Mouse (Mus musculus) midbrain, postnatal 0 days (tissue): ENCODE measurements around the gene Ano8. TPM values are rescaled to one million over a fixed set of nuclear protein-coding genes. Genes with fewer than 3 reads are reported as not detected.
A peak's percentile ranks its signal among the peaks of the same experiment; 100 is the strongest.

Experiments
- ATAC-seq: fragments of 200-750 bp; cut with Nextera tagmentation; 2 replicates; pipeline ENCODE4 v1.8.0; 2017; ENCODE audit warnings: moderate number of reproducible peaks, mild to moderate bottlenecking, moderate TSS enrichment, moderate library complexity; ENCODE audit not compliant: low FRiP score
- DNase-seq: peaks from one replicate; pipeline ENCODE4 v3.0.0-alpha.2; 2015; ENCODE audit warnings: low spot score
- H3K27ac ChIP-seq: fragments of 300-500 bp; sonication (generic); 2 replicates; pipeline ENCODE4 v1.5.1; 2014; ENCODE audit warnings: low read depth, mild to moderate bottlenecking, low read length, mixed read lengths
- H3K27me3 ChIP-seq: fragments of 300-500 bp; sonication (generic); 2 replicates; pipeline ENCODE4 v1.6.1; 2014; ENCODE audit warnings: low read length, control low read depth, mixed read lengths; ENCODE audit not compliant: insufficient read depth
- H3K36me3 ChIP-seq: fragments of 300-500 bp; sonication (generic); 2 replicates; pipeline ENCODE4 v1.6.1; 2014; ENCODE audit warnings: low read length, control low read depth, mixed read lengths; ENCODE audit not compliant: insufficient read depth
- H3K4me1 ChIP-seq: fragments of 300-500 bp; sonication (generic); 2 replicates; pipeline ENCODE4 v1.6.1; 2014; ENCODE audit warnings: mild to moderate bottlenecking, control low read depth, antibody characterized with exemption, low read length, mixed read lengths; ENCODE audit not compliant: insufficient read depth
- H3K4me2 ChIP-seq: fragments of 300-500 bp; sonication (generic); 2 replicates; pipeline ENCODE4 v1.6.1; 2014; ENCODE audit warnings: low read depth, mild to moderate bottlenecking, low read length, mixed read lengths; ENCODE audit not compliant: poor library complexity, severe bottlenecking
- H3K4me3 ChIP-seq: fragments of 300-500 bp; sonication (generic); 2 replicates; pipeline ENCODE4 v1.5.1; 2014; ENCODE audit warnings: low read depth, mild to moderate bottlenecking, low read length, moderate library complexity
- H3K9ac ChIP-seq: fragments of 300-500 bp; sonication (generic); replicated peaks from 2 replicates; pipeline ENCODE4 v1.6.1; 2014; ENCODE audit warnings: mild to moderate bottlenecking, low read length, moderate library complexity, mixed read lengths; ENCODE audit not compliant: poor library complexity, severe bottlenecking
- H3K9me3 ChIP-seq: fragments of 300-500 bp; sonication (generic); 2 replicates; pipeline ENCODE4 v1.6.1; 2016; ENCODE audit warnings: low read length, control low read depth
- CTCF ChIP-seq: IDR thresholded peaks from 2 replicates; pipeline ENCODE4 v1.5.1; 2016; ENCODE audit warnings: antibody characterized with exemption, mild to moderate bottlenecking
- WGBS: fragments of 180-500 bp; shearing (Covaris S2); extraction: QIAGEN DNeasy Blood & Tissue Kit; methylation state at CpG from one replicate; pipeline ENCODE4 v1.1.7; 2014; 5-methylcytosine and 5-hydroxymethylcytosine counted together
- polyA plus RNA-seq: library from polyadenylated mRNA; unstranded; fragments of >200 nt; fragmentation: Nextera tagmentation; extraction: Ambion mirVana; gene quantifications from 2 replicates; pipeline ENCODE4 v1.2.1, GENCODE M21; 2015
- total RNA-seq: library from RNA; depleted of rRNA; stranded (reverse); fragments of >200 nt; gene quantifications from 2 replicates; pipeline ENCODE4 v1.2.3, GENCODE M21; 2014

Gene Ano8
- total and polyA plus RNA-seq, 2 experiments from 2014 or later, result 5.6 to 82.2 TPM

DNA sequence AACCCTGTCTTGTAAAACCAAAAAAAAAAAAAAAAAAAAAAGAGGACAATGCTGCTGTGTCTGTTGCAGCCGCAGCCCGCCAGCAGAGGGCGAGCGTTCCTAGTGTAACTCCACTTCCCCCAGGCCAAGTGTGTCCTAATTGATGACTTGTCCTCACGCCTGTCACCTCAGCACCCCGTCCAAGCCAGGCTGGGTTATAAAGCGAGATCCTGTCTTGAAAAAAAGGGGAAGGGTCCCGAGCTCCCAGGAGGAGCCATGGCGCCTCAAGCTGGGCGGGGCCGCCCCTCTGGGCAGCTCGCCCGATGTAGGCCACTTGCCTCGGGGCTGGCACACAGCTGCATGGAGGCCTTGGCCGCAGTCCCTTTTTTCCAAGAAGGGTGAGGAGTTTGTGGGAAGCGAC lies 9.3 kb upstream of the Ano8 start:
- Histone ChIP-seq H3K4me1 (no peaks in the 10 kb centered on the region), H3K36me3 (peaks cover 20% of the 10 kb centered on the region), H3K9ac (no peak overlapping the region), H3K27ac (no peak overlapping the region), H3K9me3 (no peaks in the 10 kb centered on the region), H3K4me2 (no peak overlapping the region), H3K4me3 (no peak overlapping the region), H3K27me3 (no peaks in the 10 kb centered on the region)
- peak; percentile 91 for DNase-seq
- peak; percentile 52; the same call in 1 of the 2 replicates for ATAC-seq
- 24% methylated on average over 16 of the region's 16 CpGs for WGBS
- TF ChIP-seq CTCF, result peak; percentile 80

GRCm38 (mm10) chr8:71488454-71488853 lies 2.7 kb upstream of the Ano8 start:
- H3K9ac ChIP-seq, result peak overlapping the region; percentile 75
- H3K4me2 ChIP-seq, result peak overlapping the region; percentile 100
- peak overlapping the region; percentile 43 for H3K27ac ChIP-seq
- no peaks in the 10 kb centered on the region for H3K27me3 ChIP-seq
- ATAC-seq (peak; percentile 87), DNase-seq (peak; percentile 97)
- peak; percentile 36; the same call in 1 of the 2 replicates for TF ChIP-seq CTCF
- H3K4me3 ChIP-seq, result peak overlapping the region; percentile 66
- 0 out of 2 replicates have a peak, but pooled peaks cover 12% of the 10 kb centered on the region for H3K4me1 ChIP-seq
- no peaks in the 10 kb centered on the region for H3K9me3 ChIP-seq
- WGBS, result under 1% methylated on average over 22 of the region's 22 CpGs
- H3K36me3 ChIP-seq, result peaks cover 25% of the 10 kb centered on the region

GRCm38 (mm10) chr8:71487691-71488445 lies 2.1 kb upstream of the Ano8 start, which contains the start of gene Gtpbp3:
Gene Gtpbp3, plus strand, starts transcription at chr8:71488103.
- ATAC-seq (peak; percentile 32), DNase-seq (peak; percentile 83)
- peak within 1 kb of the TSS; percentile 75 for H3K9ac ChIP-seq
- peak within 1 kb of the TSS; percentile 66 for H3K4me3 ChIP-seq
- no peaks in the 10 kb centered on the region for H3K9me3 ChIP-seq
- H3K36me3 ChIP-seq, result peaks cover 29% of the 10 kb centered on the region
- no peak for TF ChIP-seq CTCF
- 0 out of 2 replicates have a peak, but pooled peaks cover 12% of the 10 kb centered on the region for H3K4me1 ChIP-seq
- H3K4me2 ChIP-seq, result peak within 1 kb of the TSS; percentile 100
- WGBS, result 0% methylated on average over 33 of the region's 33 CpGs
- no peaks in the 10 kb centered on the region for H3K27me3 ChIP-seq
- peak within 1 kb of the TSS; percentile 43 for H3K27ac ChIP-seq

- peaks cover 26% of the 10 kb centered on the region for H3K36me3 ChIP-seq
- 0 out of 2 replicates have a peak overlapping the region, but pooled peaks have one; percentile 39 for H3K9ac ChIP-seq
- DNase-seq (no peak), ATAC-seq (no peak)
- no peaks in the 10 kb centered on the region for H3K27me3 ChIP-seq
- 0 out of 2 replicates have a peak, but pooled peaks cover 12% of the 10 kb centered on the region for H3K4me1 ChIP-seq
- H3K9me3 ChIP-seq, result no peaks in the 10 kb centered on the region
- WGBS, result 13% methylated on average over 7 of the region's 7 CpGs
- no peak overlapping the region for H3K27ac ChIP-seq
- H3K4me3 ChIP-seq, result peak overlapping the region; percentile 95
- no peak for TF ChIP-seq CTCF
- peak overlapping the region; percentile 88 for H3K4me2 ChIP-seq
Observed at GRCm38 (mm10) chr8:71486136-71486529, 370 bp upstream of the Ano8 start.

GRCm38 (mm10) chr8:71484736-71485135 lies 1.0 kb downstream of the Ano8 start:
- Histone ChIP-seq H3K27ac (no peak overlapping the region), H3K36me3 (peaks cover 34% of the 10 kb centered on the region), H3K4me1 (0 out of 2 replicates have a peak, but pooled peaks cover 12% of the 10 kb centered on the region), H3K9ac (peak overlapping the region; percentile 95; the same call in 1 of the 2 replicates), H3K4me3 (peak overlapping the region; percentile 95), H3K9me3 (no peaks in the 10 kb centered on the region), H3K27me3 (no peaks in the 10 kb centered on the region), H3K4me2 (peak overlapping the region; percentile 88)
- TF ChIP-seq CTCF, result no peak
- WGBS, result 95% methylated on average over 19 of the region's 19 CpGs
- ATAC-seq, result no peak
- DNase-seq, result no peak

DNA sequence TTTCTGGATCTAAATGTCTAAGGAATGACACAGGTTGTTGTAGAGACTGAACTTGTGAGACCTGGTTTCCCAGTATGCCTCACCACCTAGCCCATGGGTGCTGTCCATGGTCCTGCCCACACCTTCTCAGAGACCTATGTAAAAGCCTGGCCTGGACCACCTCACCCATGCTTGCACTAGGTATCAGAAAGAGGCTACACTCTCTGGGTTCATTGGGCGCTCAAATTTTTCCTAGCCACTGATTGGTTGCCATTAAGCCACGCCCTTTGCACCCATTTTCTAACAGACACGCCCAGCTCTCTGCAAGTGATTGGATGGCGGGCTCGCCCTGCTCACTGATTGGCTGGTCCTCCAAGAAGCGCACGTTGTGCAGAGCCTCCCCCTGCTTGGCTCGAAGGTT lies 1.8 kb downstream of the Ano8 start:
- Histone ChIP-seq H3K4me1 (0 out of 2 replicates have a peak, but pooled peaks cover 12% of the 10 kb centered on the region), H3K4me3 (no peak overlapping the region), H3K9me3 (no peaks in the 10 kb centered on the region), H3K4me2 (no peak overlapping the region), H3K9ac (no peak overlapping the region), H3K27me3 (no peaks in the 10 kb centered on the region), H3K36me3 (peaks cover 39% of the 10 kb centered on the region), H3K27ac (no peak overlapping the region)
- DNase-seq, result peak; percentile 50
- 58% methylated on average over 8 of the region's 8 CpGs for WGBS
- ATAC-seq, result no peak
- TF ChIP-seq CTCF, result no peak
